Mouse (Mus musculus): ENCODE data around the gene Unc93b1. TPM values are rescaled to one million over a fixed set of nuclear protein-coding genes. Genes with fewer than 3 reads are reported as not detected.
A peak's percentile ranks its signal among the peaks of the same experiment; 100 is the strongest.

The Unc93b1 gene
- polyA plus RNA-seq, 1 experiment from 2014 or later: 12.4 TPM

DNA sequence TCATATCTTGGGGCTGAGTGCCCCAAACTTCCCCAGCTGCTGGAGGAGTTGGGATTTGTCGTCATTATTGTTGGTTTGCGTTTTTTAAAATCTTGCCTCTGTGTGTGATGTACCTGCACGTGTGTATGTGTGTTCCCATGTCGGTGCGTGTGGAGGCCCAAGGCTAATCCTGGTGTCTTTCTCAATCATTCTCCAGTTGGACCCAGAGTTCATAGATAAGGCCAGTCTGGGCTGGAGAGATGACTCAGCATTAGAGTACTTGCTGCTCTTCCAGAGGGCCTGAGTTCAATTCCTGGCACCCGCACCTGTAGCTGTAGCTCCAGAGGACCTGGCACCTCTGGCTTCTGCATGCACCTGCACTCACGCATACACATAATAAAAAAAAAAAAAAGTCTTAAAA is 10.1 kb upstream of the Unc93b1 start:
- 94% methylated on average over 7 of the region's 7 CpGs for WGBS

DNA sequence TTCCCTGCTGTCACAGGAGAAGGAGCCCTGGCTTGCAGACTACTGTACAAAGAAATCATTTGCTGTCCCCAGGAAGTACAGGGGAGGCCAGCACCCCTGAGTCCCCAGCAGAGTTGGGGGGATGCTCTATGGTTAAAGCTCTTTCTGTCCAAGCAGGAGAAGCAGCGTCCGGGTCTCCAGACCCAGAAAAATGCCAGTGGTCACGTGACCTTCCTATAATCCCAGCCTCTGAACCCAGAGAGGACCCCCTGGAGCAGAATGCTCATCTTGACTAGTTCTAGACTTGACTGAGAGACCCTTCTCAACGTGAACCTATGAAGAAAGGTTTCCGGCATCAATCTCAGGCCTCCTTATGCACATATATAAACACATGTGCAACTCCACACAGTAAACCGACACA is 9.1 kb upstream of the Unc93b1 start:
- no peaks in the 10 kb centered on the region for H3K36me3 ChIP-seq (ENCODE audit: control insufficient read depth, insufficient read depth, low read length)
- H3K27ac ChIP-seq (ENCODE audit: low read depth, low read length): no peak overlapping the region
- peaks cover 13% of the 10 kb centered on the region for H3K4me1 ChIP-seq (ENCODE audit: control insufficient read depth, insufficient read depth, low read depth, low read length)
- H3K27me3 ChIP-seq (replicated peaks; ENCODE audit: control insufficient read depth, insufficient read depth, low read length): no peaks in the 10 kb centered on the region
- ATAC-seq: no peak
- H3K4me3 ChIP-seq (ENCODE audit: low read length): no peak overlapping the region
- WGBS: 87% methylated on average over 6 of the region's 6 CpGs
- H3K9ac ChIP-seq (ENCODE audit: low read depth, low read length): no peak overlapping the region
- H3K9me3 ChIP-seq (ENCODE audit: control insufficient read depth, low read length): no peaks in the 10 kb centered on the region
- no peak overlapping the region for H3K4me2 ChIP-seq (ENCODE audit: low read length)

More for the DNA sequence above, 10.1 kb upstream of the Unc93b1 start:
- Histone ChIP-seq H3K4me2 (ENCODE audit: low read length) (no peak overlapping the region), H3K4me1 (ENCODE audit: control insufficient read depth, insufficient read depth, low read depth, low read length) (peaks cover 4% of the 10 kb centered on the region), H3K4me3 (ENCODE audit: low read length) (no peak overlapping the region), H3K9ac (ENCODE audit: low read depth, low read length) (no peak overlapping the region), H3K9me3 (ENCODE audit: control insufficient read depth, low read length) (no peaks in the 10 kb centered on the region), H3K36me3 (ENCODE audit: control insufficient read depth, insufficient read depth, low read length) (no peaks in the 10 kb centered on the region), H3K27ac (ENCODE audit: low read depth, low read length) (no peak overlapping the region), H3K27me3 (replicated peaks; ENCODE audit: control insufficient read depth, insufficient read depth, low read length) (no peaks in the 10 kb centered on the region)
- ATAC-seq: no peak

DNA sequence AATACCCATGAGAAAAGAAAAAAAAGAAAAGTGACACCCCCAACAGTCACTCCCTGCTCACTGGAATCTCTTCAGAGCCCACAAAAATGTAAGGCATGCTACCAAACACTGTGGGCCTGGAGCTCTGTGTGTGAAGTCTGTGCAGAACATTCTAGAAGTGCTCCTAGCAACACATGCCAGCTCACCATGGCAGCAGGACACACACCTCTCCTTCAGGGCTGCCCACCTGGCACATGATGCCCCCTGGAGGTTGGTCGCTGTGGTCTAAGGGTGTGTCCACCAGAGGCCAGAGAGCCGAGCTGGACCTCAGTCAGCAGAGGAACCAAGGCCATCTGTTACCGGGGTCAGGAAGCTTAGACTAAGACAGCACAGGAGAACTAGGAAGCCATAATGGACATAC is 8.7 kb upstream of the Unc93b1 start:
- ATAC-seq: no peak
- peaks cover 13% of the 10 kb centered on the region for H3K4me1 ChIP-seq (ENCODE audit: control insufficient read depth, insufficient read depth, low read depth, low read length)
- H3K27ac ChIP-seq (ENCODE audit: low read depth, low read length): no peak overlapping the region
- 77% methylated on average over 3 of the region's 3 CpGs for WGBS
- H3K36me3 ChIP-seq (ENCODE audit: control insufficient read depth, insufficient read depth, low read length): no peaks in the 10 kb centered on the region
- no peaks in the 10 kb centered on the region for H3K27me3 ChIP-seq (replicated peaks; ENCODE audit: control insufficient read depth, insufficient read depth, low read length)
- H3K9ac ChIP-seq (ENCODE audit: low read depth, low read length): no peak overlapping the region
- H3K4me3 ChIP-seq (ENCODE audit: low read length): no peak overlapping the region
- H3K4me2 ChIP-seq (ENCODE audit: low read length): no peak overlapping the region
- H3K9me3 ChIP-seq (ENCODE audit: control insufficient read depth, low read length): no peaks in the 10 kb centered on the region

DNA sequence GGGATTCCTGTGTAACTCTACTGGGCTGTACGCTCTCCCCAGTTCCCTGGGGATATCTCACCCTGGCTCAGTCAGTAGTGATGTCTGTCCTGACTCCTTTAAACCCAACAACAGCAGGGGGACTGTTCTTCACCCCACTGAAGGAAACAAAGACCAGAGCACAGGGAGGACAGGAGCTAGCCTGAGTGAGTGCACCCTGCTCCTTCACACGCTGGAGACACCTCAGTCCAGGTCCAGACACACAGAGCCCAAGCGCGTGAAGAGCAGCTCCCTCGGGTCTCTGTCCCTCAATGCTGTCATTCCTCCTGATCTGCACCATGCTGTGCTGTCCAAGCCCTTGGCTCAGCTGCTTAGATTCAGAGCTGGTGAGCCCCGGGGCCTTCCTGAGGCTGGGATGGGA is 8.3 kb upstream of the Unc93b1 start:
- H3K4me3 ChIP-seq (ENCODE audit: low read length): no peak overlapping the region
- no peaks in the 10 kb centered on the region for H3K36me3 ChIP-seq (ENCODE audit: control insufficient read depth, insufficient read depth, low read length)
- H3K4me2 ChIP-seq (ENCODE audit: low read length): no peak overlapping the region
- H3K27ac ChIP-seq (ENCODE audit: low read depth, low read length): no peak overlapping the region
- no peak for ATAC-seq
- H3K4me1 ChIP-seq (ENCODE audit: control insufficient read depth, insufficient read depth, low read depth, low read length): peaks cover 13% of the 10 kb centered on the region
- 72% methylated on average over 6 of the region's 6 CpGs for WGBS
- no peak overlapping the region for H3K9ac ChIP-seq (ENCODE audit: low read depth, low read length)
- no peaks in the 10 kb centered on the region for H3K27me3 ChIP-seq (replicated peaks; ENCODE audit: control insufficient read depth, insufficient read depth, low read length)
- H3K9me3 ChIP-seq (ENCODE audit: control insufficient read depth, low read length): no peaks in the 10 kb centered on the region

DNA sequence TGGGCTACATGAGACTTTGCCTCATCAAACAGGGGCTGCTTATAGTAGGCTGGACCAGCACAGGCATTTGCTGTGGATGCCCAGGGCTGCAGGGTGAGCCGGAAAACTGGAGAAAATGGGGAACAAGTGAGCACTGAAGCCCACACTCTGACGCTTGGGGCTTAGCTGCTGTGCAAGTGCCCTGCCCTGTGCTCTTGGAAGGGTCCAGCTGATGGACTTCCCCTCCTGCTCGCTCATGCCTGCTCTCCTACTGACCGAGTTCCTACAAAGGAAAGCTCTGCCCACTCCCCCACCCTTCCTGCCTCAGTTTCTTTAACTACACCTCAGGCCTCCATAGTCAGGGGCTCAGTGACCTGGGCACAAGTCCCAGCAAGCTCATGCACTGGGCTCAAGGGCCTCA is 7.0 kb upstream of the Unc93b1 start:
- Histone ChIP-seq H3K27ac (ENCODE audit: low read depth, low read length) (no peak overlapping the region), H3K4me1 (ENCODE audit: control insufficient read depth, insufficient read depth, low read depth, low read length) (peaks cover 13% of the 10 kb centered on the region)
- 83% methylated on average over 4 of the region's 4 CpGs for WGBS

DNA sequence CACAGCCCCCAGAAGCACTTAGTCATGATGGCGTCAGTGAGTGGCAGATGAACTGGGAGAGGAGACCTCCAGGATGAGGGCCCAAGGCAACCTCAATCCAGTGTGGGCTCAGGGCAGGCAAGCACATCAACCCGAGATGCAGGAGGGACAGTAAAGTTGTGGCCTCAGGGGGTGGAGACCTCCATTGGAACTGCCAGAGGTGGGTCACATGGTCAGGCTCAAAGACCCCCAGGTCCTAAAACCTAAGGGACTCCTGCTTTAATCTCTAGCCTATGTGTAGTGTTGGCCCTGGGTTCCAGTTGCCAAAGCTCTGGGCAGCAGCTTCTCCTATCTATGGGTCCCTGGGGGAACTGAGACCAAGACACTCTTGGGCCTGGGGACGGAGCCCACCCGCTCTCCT is 6.2 kb upstream of the Unc93b1 start:
- no peak overlapping the region for H3K4me2 ChIP-seq (ENCODE audit: low read length)
- 68% methylated on average over 4 of the region's 4 CpGs for WGBS
- H3K27me3 ChIP-seq (replicated peaks; ENCODE audit: control insufficient read depth, insufficient read depth, low read length): no peaks in the 10 kb centered on the region
- peak; percentile 3; the same call in 1 of the 2 replicates for ATAC-seq
- H3K36me3 ChIP-seq (ENCODE audit: control insufficient read depth, insufficient read depth, low read length): no peaks in the 10 kb centered on the region
- no peak overlapping the region for H3K9ac ChIP-seq (ENCODE audit: low read depth, low read length)
- no peaks in the 10 kb centered on the region for H3K9me3 ChIP-seq (ENCODE audit: control insufficient read depth, low read length)
- H3K4me1 ChIP-seq (ENCODE audit: control insufficient read depth, insufficient read depth, low read depth, low read length): peaks cover 13% of the 10 kb centered on the region
- peak overlapping the region; percentile 36; the same call in 1 of the 2 replicates for H3K27ac ChIP-seq (ENCODE audit: low read depth, low read length)
- H3K4me3 ChIP-seq (ENCODE audit: low read length): no peak overlapping the region

More for the DNA sequence above, 7.0 kb upstream of the Unc93b1 start:
- Histone ChIP-seq H3K4me2 (ENCODE audit: low read length) (no peak overlapping the region), H3K9me3 (ENCODE audit: control insufficient read depth, low read length) (no peaks in the 10 kb centered on the region), H3K9ac (ENCODE audit: low read depth, low read length) (no peak overlapping the region), H3K36me3 (ENCODE audit: control insufficient read depth, insufficient read depth, low read length) (no peaks in the 10 kb centered on the region), H3K4me3 (ENCODE audit: low read length) (no peak overlapping the region), H3K27me3 (replicated peaks; ENCODE audit: control insufficient read depth, insufficient read depth, low read length) (no peaks in the 10 kb centered on the region)
- no peak for ATAC-seq

DNA sequence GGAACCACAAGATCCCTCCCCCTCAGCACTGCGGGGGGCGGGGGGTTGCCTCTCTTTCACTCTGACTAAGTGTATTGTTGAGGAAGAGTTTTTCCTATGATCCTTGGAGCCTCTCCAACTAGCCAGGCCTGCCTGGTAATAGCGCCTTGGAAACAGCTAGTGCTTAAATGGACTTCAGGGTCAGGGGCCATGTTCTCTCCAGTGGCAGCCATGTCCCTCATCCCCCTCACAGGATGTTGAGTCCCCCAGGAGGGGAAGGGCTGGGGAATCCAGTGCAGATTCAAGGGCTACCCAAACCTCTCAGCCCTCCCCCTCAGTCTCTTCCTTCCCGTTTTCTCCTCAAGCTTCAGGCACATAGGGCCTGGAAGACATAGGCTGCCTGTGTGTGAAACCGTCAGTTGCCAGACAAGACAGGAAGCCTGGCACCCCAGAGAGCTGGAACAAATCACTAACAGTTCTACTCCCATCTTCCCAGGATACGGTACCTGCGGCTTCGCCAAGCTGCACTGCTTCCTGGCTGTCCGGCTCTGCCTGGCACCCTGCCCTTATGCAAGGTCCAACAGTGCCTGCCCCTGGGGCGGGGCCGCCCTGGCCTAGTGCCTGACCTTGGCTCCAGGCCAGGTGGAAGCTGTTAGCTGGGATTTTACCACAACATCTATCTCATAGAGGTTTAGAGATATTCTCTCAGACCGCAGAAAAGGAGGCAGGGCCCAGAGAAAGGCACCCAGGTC is 5.6 kb upstream of the Unc93b1 start, which contains the start of gene Aldh3b1:
TSS of gene Aldh3b1 (minus strand) at position 598 of the 731 bp plus-strand sequence.
- peak; percentile 88 for ATAC-seq
- 35% methylated on average over 12 of the region's 12 CpGs for WGBS

GRCm38 (mm10) chr19:3930262-3931057 is 4.5 kb upstream of the Unc93b1 start:
- Histone ChIP-seq H3K27ac (ENCODE audit: low read depth, low read length) (peak overlapping the region; percentile 36), H3K4me1 (ENCODE audit: control insufficient read depth, insufficient read depth, low read depth, low read length) (peaks cover 14% of the 10 kb centered on the region), H3K27me3 (replicated peaks; ENCODE audit: control insufficient read depth, insufficient read depth, low read length) (peaks cover 2% of the 10 kb centered on the region; the same call in 1 of the 2 replicates), H3K4me3 (ENCODE audit: low read length) (no peak overlapping the region), H3K9me3 (ENCODE audit: control insufficient read depth, low read length) (no peaks in the 10 kb centered on the region), H3K9ac (ENCODE audit: low read depth, low read length) (no peak overlapping the region), H3K4me2 (ENCODE audit: low read length) (no peak overlapping the region), H3K36me3 (ENCODE audit: control insufficient read depth, insufficient read depth, low read length) (no peaks in the 10 kb centered on the region)
- WGBS: 64% methylated on average over 21 of the region's 21 CpGs
- ATAC-seq: no peak

More for the DNA sequence above, 5.6 kb upstream of the Unc93b1 start, which contains the start of gene Aldh3b1:
- Histone ChIP-seq H3K4me1 (ENCODE audit: control insufficient read depth, insufficient read depth, low read depth, low read length) (peaks cover 13% of the 10 kb centered on the region), H3K9me3 (ENCODE audit: control insufficient read depth, low read length) (no peaks in the 10 kb centered on the region), H3K27me3 (replicated peaks; ENCODE audit: control insufficient read depth, insufficient read depth, low read length) (no peaks in the 10 kb centered on the region), H3K36me3 (ENCODE audit: control insufficient read depth, insufficient read depth, low read length) (no peaks in the 10 kb centered on the region), H3K4me2 (ENCODE audit: low read length) (peak within 1 kb of the TSS; percentile 1; the same call in 1 of the 2 replicates), H3K9ac (ENCODE audit: low read depth, low read length) (no peak within 1 kb of the TSS), H3K27ac (ENCODE audit: low read depth, low read length) (peak within 1 kb of the TSS; percentile 36), H3K4me3 (ENCODE audit: low read length) (no peak within 1 kb of the TSS)

GRCm38 (mm10) chr19:3931716-3932115 is 3.3 kb upstream of the Unc93b1 start:
- no peak for ATAC-seq

More at GRCm38 (mm10) chr19:3931716-3932115, 3.3 kb upstream of the Unc93b1 start:
- no peaks in the 10 kb centered on the region for H3K9me3 ChIP-seq (ENCODE audit: control insufficient read depth, low read length)
- H3K27ac ChIP-seq (ENCODE audit: low read depth, low read length): no peak overlapping the region
- H3K27me3 ChIP-seq (replicated peaks; ENCODE audit: control insufficient read depth, insufficient read depth, low read length): peaks cover 5% of the 10 kb centered on the region
- 90% methylated on average over 9 of the region's 9 CpGs for WGBS
- no peak overlapping the region for H3K4me2 ChIP-seq (ENCODE audit: low read length)
- H3K4me3 ChIP-seq (ENCODE audit: low read length): no peak overlapping the region
- no peaks in the 10 kb centered on the region for H3K36me3 ChIP-seq (ENCODE audit: control insufficient read depth, insufficient read depth, low read length)
- no peak overlapping the region for H3K9ac ChIP-seq (ENCODE audit: low read depth, low read length)
- H3K4me1 ChIP-seq (ENCODE audit: control insufficient read depth, insufficient read depth, low read depth, low read length): peaks cover 22% of the 10 kb centered on the region

Measured in hindbrain, embryonic 16.5 days (tissue).